Mouse (Mus musculus) hindbrain, postnatal 0 days (tissue): ENCODE measurements around the gene Nsf. TPM values are rescaled to one million over a fixed set of nuclear protein-coding genes. Genes with fewer than 3 reads are reported as not detected.

Source experiments
- ATAC-seq: fragments of 200-750 bp; cut with Nextera tagmentation; 2 replicates; pipeline ENCODE4 v1.8.0; 2017; ENCODE audit warnings: mild to moderate bottlenecking, moderate TSS enrichment, moderate library complexity
- DNase-seq: peaks from one replicate; pipeline ENCODE4 v3.0.0-alpha.2; 2015; ENCODE audit warnings: low spot score
- H3K27ac ChIP-seq: fragments of 300-500 bp; sonication (generic); 2 replicates; pipeline ENCODE4 v1.5.1; 2014; ENCODE audit warnings: mild to moderate bottlenecking
- H3K27me3 ChIP-seq: fragments of 300-500 bp; sonication (generic); 2 replicates; pipeline ENCODE4 v1.6.1; 2014; ENCODE audit warnings: low read length, mixed read lengths; ENCODE audit not compliant: insufficient read depth
- H3K36me3 ChIP-seq: fragments of 300-500 bp; sonication (generic); 2 replicates; pipeline ENCODE4 v1.6.1; 2014; ENCODE audit warnings: low read length, mixed read lengths; ENCODE audit not compliant: insufficient read depth
- H3K4me1 ChIP-seq: fragments of 300-500 bp; sonication (generic); 2 replicates; pipeline ENCODE4 v1.6.1; 2014; ENCODE audit warnings: antibody characterized with exemption, low read length, mixed read lengths; ENCODE audit not compliant: insufficient read depth
- H3K4me2 ChIP-seq: fragments of 300-500 bp; sonication (generic); 2 replicates; pipeline ENCODE4 v1.6.1; 2014; ENCODE audit warnings: low read depth, mild to moderate bottlenecking, low read length, moderate library complexity, mixed read lengths
- H3K4me3 ChIP-seq: fragments of 300-500 bp; sonication (generic); 2 replicates; pipeline ENCODE4 v1.5.1; 2014; ENCODE audit warnings: low read length
- H3K9ac ChIP-seq: fragments of 300-500 bp; sonication (generic); replicated peaks from 2 replicates; pipeline ENCODE4 v1.6.1; 2014; ENCODE audit warnings: mild to moderate bottlenecking, low read length, moderate library complexity, mixed read lengths
- H3K9me3 ChIP-seq: fragments of 300-500 bp; sonication (generic); 2 replicates; pipeline ENCODE4 v1.6.1; 2016; ENCODE audit warnings: low read length, mixed read lengths
- CTCF ChIP-seq: IDR thresholded peaks from 2 replicates; pipeline ENCODE4 v1.5.1; 2016; ENCODE audit warnings: antibody characterized with exemption, control low read depth, low read depth
- WGBS: fragments of 180-500 bp; shearing (Covaris S2); extraction: QIAGEN DNeasy Blood & Tissue Kit; methylation state at CpG from one replicate; pipeline ENCODE4 v1.1.7; 2014; 5-methylcytosine and 5-hydroxymethylcytosine counted together
- polyA plus RNA-seq: library from polyadenylated mRNA; unstranded; fragments of >200 nt; fragmentation: Nextera tagmentation; extraction: Ambion mirVana; gene quantifications from 2 replicates; pipeline ENCODE4 v1.2.1, GENCODE M21; 2015
- total RNA-seq: library from RNA; depleted of rRNA; stranded (reverse); fragments of >200 nt; gene quantifications from 2 replicates; pipeline ENCODE4 v1.2.3, GENCODE M21; 2014

The Nsf gene
- total and polyA plus RNA-seq, 2 experiments from 2014 or later: 143 to 230 TPM

- DNase-seq (no peak), ATAC-seq (no peak)
- no peak overlapping the region for H3K27ac ChIP-seq
- no peaks in the 10 kb centered on the region for H3K9me3 ChIP-seq
- no peaks in the 10 kb centered on the region for H3K4me1 ChIP-seq
- WGBS: 88% methylated on average over 2 of the region's 2 CpGs
- H3K4me3 ChIP-seq: no peak overlapping the region
- H3K36me3 ChIP-seq: peaks cover 12% of the 10 kb centered on the region; the same call in 1 of the 2 replicates
- no peaks in the 10 kb centered on the region for H3K27me3 ChIP-seq
- TF ChIP-seq CTCF: no peak
- H3K4me2 ChIP-seq: no peak overlapping the region
- no peak overlapping the region for H3K9ac ChIP-seq
Measured at GRCm38 (mm10) chr11:103923957-103924356, 29.9 kb downstream of the Nsf start.

GRCm38 (mm10) chr11:103923272-103923671 lies 30.6 kb downstream of the Nsf start:
- H3K4me2 ChIP-seq: no peak overlapping the region
- H3K4me3 ChIP-seq: no peak overlapping the region
- ATAC-seq: no peak
- no peak overlapping the region for H3K27ac ChIP-seq
- no peaks in the 10 kb centered on the region for H3K27me3 ChIP-seq
- 81% methylated on average over 4 of the region's 4 CpGs for WGBS
- no peaks in the 10 kb centered on the region for H3K9me3 ChIP-seq
- no peak overlapping the region for H3K9ac ChIP-seq
- TF ChIP-seq CTCF: no peak
- no peak for DNase-seq
- H3K36me3 ChIP-seq: peaks cover 12% of the 10 kb centered on the region; the same call in 1 of the 2 replicates
- H3K4me1 ChIP-seq: no peaks in the 10 kb centered on the region

DNA sequence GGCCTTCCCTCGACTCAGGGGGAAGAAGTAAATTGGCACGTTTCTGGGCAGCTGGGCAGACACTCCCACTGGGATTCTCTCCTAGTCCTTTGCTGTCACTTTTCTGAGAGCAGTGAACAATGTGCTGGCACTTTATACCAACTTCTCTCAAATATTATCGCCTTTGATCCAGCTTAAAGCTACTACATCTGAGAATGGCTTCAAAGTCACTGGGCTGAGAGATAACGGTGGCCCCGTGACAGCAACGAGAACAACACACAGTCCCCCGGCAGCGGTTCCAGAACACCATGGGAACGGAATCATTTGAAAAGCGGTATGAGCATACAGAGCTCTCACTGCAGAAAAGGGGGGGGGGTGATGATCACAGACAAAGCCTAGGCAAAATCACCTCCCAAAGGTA lies 31.0 kb downstream of the Nsf start:
- 82% methylated on average over 10 of the region's 10 CpGs for WGBS
- ATAC-seq: no peak
- H3K27me3 ChIP-seq: no peaks in the 10 kb centered on the region

DNA sequence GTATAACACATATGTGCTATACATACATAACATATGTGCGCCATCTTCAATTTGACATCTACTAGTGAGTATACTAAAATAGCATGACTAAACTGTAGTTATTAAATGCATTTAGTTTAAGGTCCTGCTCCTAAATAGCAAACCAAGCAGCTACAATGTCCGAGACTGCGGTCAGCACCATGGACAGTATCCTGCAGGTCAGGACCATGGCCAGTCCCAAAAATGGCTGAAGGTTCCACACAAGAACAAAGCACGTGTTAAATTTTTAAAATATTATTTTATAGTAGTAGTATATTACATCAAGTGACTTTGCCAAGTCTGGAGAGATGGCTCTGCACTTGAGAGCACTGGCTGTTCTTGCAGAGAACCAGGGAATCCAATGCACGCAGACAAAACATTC lies 33.2 kb downstream of the Nsf start:
- no peak overlapping the region for H3K27ac ChIP-seq
- H3K4me3 ChIP-seq: no peak overlapping the region
- no peak for DNase-seq
- no peak for TF ChIP-seq CTCF
- H3K36me3 ChIP-seq: peaks cover 14% of the 10 kb centered on the region
- no peak for ATAC-seq
- H3K4me1 ChIP-seq: no peaks in the 10 kb centered on the region
- H3K4me2 ChIP-seq: no peak overlapping the region
- no peaks in the 10 kb centered on the region for H3K9me3 ChIP-seq
- H3K27me3 ChIP-seq: no peaks in the 10 kb centered on the region
- no peak overlapping the region for H3K9ac ChIP-seq
- 77% methylated on average over 5 of the region's 5 CpGs for WGBS

More for the DNA sequence above, 31.0 kb downstream of the Nsf start:
- Histone ChIP-seq H3K9me3 (no peaks in the 10 kb centered on the region), H3K9ac (no peak overlapping the region), H3K4me2 (no peak overlapping the region), H3K4me1 (no peaks in the 10 kb centered on the region), H3K27ac (no peak overlapping the region), H3K36me3 (peaks cover 12% of the 10 kb centered on the region; the same call in 1 of the 2 replicates), H3K4me3 (no peak overlapping the region)
- no peak for DNase-seq
- no peak for TF ChIP-seq CTCF

GRCm38 (mm10) chr11:103916807-103917206 lies 37.0 kb downstream of the Nsf start:
- no peak for TF ChIP-seq CTCF
- WGBS: 74% methylated on average over 7 of the region's 7 CpGs
- H3K9ac ChIP-seq: no peak overlapping the region
- DNase-seq (no peak), ATAC-seq (no peak)
- peaks cover 28% of the 10 kb centered on the region for H3K36me3 ChIP-seq
- no peaks in the 10 kb centered on the region for H3K4me1 ChIP-seq
- no peak overlapping the region for H3K4me2 ChIP-seq
- no peaks in the 10 kb centered on the region for H3K9me3 ChIP-seq
- no peak overlapping the region for H3K4me3 ChIP-seq
- no peak overlapping the region for H3K27ac ChIP-seq
- no peaks in the 10 kb centered on the region for H3K27me3 ChIP-seq

- ATAC-seq: no peak
- TF ChIP-seq CTCF: no peak
- Histone ChIP-seq H3K27ac (no peak overlapping the region), H3K4me1 (no peaks in the 10 kb centered on the region), H3K27me3 (no peaks in the 10 kb centered on the region), H3K4me2 (no peak overlapping the region), H3K9ac (no peak overlapping the region), H3K36me3 (peaks cover 28% of the 10 kb centered on the region), H3K9me3 (no peaks in the 10 kb centered on the region), H3K4me3 (no peak overlapping the region)
- DNase-seq: no peak
- WGBS: 90% methylated on average over 9 of the region's 9 CpGs
Measured at GRCm38 (mm10) chr11:103915686-103916085, 38.2 kb downstream of the Nsf start.

GRCm38 (mm10) chr11:103910993-103911585 lies 42.8 kb downstream of the Nsf start:
- DNase-seq (peak; percentile 89), ATAC-seq (0 out of 2 replicates have a peak, but pooled peaks have one; percentile 47)
- Histone ChIP-seq H3K4me3 (no peak overlapping the region), H3K27me3 (no peaks in the 10 kb centered on the region), H3K9ac (no peak overlapping the region), H3K9me3 (no peaks in the 10 kb centered on the region), H3K4me1 (no peaks in the 10 kb centered on the region), H3K36me3 (peaks cover 42% of the 10 kb centered on the region), H3K27ac (no peak overlapping the region), H3K4me2 (no peak overlapping the region)
- WGBS: 47% methylated on average over 7 of the region's 7 CpGs
- peak; percentile 69 for TF ChIP-seq CTCF
